Mouse (Mus musculus) adrenal gland, postnatal 36 days (tissue): ENCODE measurements around the gene Synm. TPM values are rescaled to one million over a fixed set of nuclear protein-coding genes. Genes with fewer than 3 reads are reported as not detected.

ENCODE experiments used
- DNase-seq, 2 experiments: peaks; one replicate each; pipeline ENCODE4 v3.0.0; 2021; ENCODE audit warnings: mixed read lengths in 1 of 2
- microRNA-seq: library from miRNA; unstranded; fragments of <30 nt; microRNA quantifications from one replicate; pipeline ENCODE4 v1.2.0, GENCODE M21; 2021
- total RNA-seq, 2 experiments: library from RNA; stranded (reverse); gene quantifications; 2 replicates each; pipeline ENCODE4 v1.2.3; 2021

The Synm gene
- total RNA-seq, 2 experiments from 2014 or later, result 14.1 to 18.8 TPM

DNA sequence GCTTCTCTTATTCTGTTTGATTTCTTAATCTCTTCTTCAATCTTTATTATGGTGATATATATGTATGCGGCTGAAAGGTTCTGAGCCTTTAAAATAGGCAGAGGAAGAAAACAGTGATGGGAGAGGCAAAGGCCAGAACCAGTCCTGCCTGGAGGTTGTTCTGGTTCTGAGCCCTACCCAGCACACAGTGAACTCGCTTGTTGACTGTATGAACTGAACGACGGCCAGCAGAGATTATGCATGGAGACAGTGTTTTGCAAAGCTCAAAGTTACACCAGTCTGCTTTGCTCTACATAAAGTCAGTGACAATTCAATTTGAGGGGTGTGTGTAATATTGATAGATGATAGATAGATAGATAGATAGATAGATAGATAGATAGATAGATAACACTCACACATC is 60.2 kb downstream of the Synm start:
- DNase-seq, result no peak

DNA sequence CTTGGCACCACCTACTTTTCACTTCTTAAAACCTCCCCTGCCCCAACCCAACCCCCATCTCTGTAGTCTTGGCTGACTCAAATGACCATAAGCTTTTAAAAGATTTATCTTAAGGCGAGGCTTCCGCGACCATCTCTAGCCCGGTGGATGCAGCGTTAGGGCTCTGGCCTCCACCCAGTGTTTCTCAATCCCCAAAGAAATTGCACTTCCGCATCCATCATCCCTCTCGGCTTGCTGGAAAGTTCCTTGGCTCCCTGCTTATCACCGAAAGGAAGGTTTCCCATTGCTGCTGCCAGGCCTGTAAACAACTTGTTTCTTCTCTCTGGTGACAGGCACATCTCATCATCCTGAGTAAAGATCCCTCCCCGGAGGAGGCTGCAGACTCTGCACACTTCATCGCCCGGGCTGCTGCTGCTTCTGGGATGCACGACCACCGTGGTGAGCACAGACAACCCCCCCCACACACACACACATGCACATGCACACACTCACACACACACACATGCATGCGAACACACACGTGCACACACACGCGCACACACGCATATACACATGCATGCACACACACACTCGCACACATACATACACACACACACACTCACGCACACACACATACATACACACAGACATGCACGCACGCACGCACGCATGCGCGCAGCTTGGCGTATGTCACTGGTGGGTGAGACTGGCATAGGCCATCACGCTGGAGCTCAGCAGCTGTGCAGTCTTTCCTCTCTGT is 61.5 kb downstream of the Synm start:
- DNase-seq, result peak in 1 of 2 experiments; percentile 21

DNA sequence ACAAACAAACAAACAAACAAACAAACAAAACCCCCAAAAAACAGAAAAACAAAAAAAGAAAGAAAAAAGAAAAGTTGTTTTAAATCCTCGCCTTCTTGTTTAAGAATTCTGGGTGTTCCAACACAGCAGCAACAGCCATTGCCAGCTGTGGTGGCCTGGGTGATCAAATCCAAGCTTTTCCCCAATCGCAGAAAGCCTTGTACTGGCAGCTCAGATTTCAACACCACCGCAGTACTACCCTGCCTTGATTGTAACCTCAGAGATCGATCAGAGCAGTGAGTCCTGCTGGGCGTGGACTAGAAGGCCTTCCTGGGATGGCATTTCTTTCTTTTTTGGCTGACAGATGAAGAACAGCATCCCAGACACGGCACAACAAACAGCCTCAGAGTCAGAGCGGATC is 63.6 kb downstream of the Synm start:
- DNase-seq, result no peak

DNA sequence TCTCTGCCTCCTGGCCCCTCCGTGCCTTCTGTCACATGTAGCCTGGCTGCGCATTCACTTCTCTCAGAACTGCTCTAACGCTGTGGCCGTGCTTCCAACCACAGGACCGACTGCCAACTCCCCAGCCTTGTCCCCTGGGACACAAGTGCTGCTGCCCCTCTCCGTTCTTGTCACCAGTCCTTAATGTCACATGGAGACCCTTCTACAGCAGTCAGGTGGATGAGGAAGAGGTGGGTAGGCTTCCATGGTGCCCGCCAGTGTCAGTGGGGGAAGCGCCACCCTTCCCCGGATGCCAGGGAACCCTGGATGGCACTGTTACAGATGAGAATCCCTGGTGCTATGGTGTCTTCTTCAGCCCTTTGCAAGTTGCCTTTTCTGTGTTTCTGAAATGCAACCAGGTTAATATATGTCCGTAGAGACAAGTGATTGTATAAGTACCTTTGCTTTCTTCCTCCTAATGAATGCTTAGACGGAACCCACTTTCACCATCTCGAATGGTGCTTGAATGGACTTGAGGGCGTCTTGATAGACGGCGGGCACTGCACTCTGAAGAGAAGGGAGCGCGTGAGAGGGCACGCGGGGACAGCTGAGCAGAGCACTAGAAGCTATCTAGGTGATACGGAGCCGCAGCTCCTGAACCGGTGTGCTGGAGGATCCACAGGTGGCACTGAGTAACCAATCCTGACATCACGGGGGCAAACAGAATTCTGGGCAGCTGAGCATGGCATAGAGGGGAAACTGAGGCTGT is 66.6 kb downstream of the Synm start:
- no peak for DNase-seq

DNA sequence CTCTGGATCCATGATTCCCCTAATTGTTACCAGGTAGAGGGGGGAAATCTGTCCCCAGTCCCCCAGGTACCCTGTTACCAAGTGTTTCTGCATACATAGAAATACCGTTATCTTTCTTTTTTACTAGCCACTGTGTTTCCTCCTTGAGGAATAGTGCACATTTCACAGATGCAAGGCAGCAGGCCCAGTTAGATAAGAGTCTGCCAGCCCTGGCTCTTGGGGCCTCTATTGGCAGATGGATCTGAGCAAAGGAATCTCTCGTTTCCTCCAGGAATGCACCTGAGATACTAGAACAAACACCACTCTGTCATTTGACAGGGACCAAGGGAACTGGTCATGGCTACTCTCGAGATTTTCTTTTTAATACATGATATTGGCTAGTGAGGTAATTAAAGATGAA is 67.4 kb downstream of the Synm start:
- DNase-seq, result no peak

DNA sequence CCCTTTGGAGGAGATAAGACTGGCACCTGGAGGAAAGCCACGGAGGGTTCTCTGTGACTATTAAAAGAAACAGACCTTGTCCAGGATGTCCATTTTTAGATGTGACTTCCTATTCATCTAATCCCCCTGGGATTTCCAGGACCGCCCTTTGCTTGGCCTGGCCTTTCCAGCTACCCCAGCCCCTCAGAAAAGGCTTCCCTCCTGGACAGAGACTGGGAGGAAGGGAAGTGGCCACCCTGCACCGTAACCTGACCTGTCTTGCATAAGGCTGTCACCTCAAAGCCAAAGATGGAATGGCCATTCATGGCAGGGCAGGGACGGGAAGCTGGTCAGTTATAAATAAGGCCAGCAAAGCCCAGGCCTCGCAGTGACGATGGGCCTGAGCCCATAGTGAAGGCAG is 68.5 kb downstream of the Synm start:
- peak; percentile 24 to 44 for DNase-seq

DNA sequence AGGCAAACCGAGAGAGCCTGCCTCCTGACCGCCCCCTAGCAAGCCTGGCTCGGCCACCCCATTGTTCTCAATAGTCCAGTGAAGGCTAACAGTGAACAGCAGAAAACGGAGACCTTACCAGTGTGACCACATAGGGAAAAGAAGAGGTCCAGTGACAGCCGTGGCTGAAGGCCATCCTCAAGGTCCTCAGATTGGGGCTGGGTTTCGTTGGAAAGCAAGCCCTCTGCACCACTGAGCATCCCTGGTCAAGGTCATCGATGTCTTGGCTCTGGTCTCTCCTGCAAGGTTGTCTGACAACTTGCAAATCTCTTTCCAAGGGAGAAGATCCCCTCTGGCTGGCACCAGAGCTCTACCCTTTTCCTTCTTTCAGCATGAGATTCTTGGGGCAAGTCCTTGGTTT is 69.7 kb downstream of the Synm start:
- peak; percentile 23 to 46 for DNase-seq

DNA sequence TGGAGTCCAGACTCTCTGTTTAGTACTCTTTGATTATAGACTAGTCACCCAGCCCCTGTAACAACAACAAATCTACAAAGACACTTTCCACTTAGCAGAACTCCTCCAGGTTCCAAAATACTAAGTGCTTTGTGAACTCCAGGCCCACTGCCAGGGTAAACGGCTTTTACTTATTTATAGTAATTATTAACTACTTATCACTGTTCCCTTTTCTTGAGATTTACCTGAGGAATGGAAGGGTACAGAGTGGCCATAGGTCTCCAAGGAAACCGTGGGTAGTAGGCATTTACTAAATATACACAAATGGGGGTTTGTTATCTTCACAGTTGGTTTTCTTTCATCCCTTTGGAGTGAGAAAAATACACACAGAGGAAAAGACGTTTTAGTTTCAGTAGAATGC is 71.3 kb downstream of the Synm start:
- DNase-seq, result no peak

DNA sequence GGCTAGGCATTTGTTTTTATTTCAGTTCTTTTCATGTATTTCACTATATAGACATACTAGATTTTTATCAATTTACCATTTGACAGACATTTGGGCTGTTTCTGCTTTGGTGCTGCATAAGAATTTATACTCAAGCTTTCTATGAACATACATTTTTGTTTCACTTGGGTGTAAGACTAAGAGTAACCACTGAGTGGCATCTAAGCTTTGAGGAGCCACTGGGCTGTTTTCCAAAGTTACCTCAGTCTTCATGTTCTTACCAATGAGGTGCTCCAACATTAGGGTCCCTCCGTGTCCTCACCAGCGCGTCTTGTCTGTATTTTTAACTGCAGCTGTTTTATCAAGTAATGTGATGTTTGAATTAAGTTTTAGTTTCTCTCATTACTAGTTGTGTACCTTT is 73.0 kb downstream of the Synm start:
- DNase-seq, result no peak

DNA sequence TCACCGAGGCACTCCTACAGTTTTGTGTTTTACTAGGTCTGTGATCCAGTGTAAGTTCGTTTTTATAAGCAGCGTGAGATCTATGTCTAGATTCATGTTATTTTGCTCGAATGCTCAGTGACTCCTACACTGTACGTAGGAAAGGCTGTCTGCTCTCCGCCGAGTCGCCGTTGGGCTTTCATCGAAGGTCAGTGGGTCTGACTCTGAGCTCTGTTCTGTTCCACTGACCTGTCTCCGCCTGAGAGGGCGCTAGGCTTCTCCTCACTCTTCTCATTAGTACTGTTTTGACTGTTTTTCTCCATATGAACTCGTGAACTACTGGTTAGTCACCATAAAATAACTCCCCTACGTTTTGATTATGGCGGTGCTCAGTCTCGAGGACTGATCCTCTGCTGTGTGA is 76.5 kb downstream of the Synm start:
- DNase-seq, result peak in 1 of 2 experiments; percentile 22

DNA sequence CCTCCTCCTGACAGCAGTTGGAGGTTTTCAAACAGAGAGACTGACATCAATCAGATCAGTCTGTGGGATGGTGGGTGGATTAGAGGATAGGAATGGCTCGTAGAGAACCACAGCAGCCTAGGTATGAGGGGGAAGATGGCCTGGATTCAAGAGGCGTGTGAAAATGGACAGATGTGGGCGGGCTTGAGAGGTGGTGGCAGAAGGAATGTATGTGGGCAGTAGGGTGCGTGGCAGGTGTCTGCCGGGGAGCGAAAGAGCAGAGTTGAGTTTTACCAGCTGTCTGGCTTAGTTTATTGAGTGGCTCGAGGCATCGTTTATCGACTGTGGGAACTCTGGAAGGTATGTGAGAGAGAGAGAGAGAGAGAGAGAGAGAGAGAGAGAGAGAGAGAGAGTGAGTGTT is 78.5 kb downstream of the Synm start:
- DNase-seq, result no peak

Small RNAs within 50 kb of the gene (microRNA-seq; reads per million reads assigned to microRNA genes)
- not detected for gene Gm23844

Other genes starting within 250 kb of the Synm start
- gene Lrrc28, start 114.5 kb downstream of the Synm start, total RNA-seq, result 10 to 100 TPM; 17.5 to 19.6 TPM
- gene Ttc23, start 112.3 kb downstream of the Synm start, total RNA-seq, result 10 to 100 TPM; 24.3 to 34.8 TPM
- 10 to 100 TPM; 74.1 to 87.4 TPM for gene Igf1r, start 193.1 kb upstream of the Synm start, total RNA-seq